Mouse (Mus musculus) forebrain, embryonic 14.5 days (tissue): ENCODE measurements around the gene Atp6ap1l. TPM values are rescaled to one million over a fixed set of nuclear protein-coding genes. Genes with fewer than 3 reads are reported as not detected.
A peak's percentile ranks its signal among the peaks of the same experiment; 100 is the strongest.
"Not testable (repeated sequence)": the region's sequence is repeated elsewhere in the genome, so short reads cannot be mapped to it uniquely, and the experiment has no call there.

Source experiments
- ATAC-seq: fragments of 200-750 bp; cut with Nextera tagmentation; 2 replicates; pipeline ENCODE4 v1.8.0; 2017; ENCODE audit warnings: mild to moderate bottlenecking, moderate library complexity
- DNase-seq: peaks from one replicate; pipeline ENCODE4 v3.0.0-alpha.2; 2015; ENCODE audit warnings: low spot score
- H3K27ac ChIP-seq: fragments of 300-500 bp; sonication (generic); 2 replicates; pipeline ENCODE4 v1.5.1; 2014; ENCODE audit warnings: low read depth, mild to moderate bottlenecking, control low read depth, low read length, moderate library complexity
- H3K27me3 ChIP-seq: fragments of 300-500 bp; sonication (generic); replicated peaks from 2 replicates; pipeline ENCODE4 v1.6.1; 2014; ENCODE audit warnings: low read length, control low read depth, mixed read lengths; ENCODE audit not compliant: control insufficient read depth, insufficient read depth
- H3K36me3 ChIP-seq: fragments of 300-500 bp; sonication (generic); 2 replicates; pipeline ENCODE4 v1.6.1; 2014; ENCODE audit warnings: low read length, control low read depth; ENCODE audit not compliant: control insufficient read depth, insufficient read depth
- H3K4me1 ChIP-seq: fragments of 300-500 bp; sonication (generic); 2 replicates; pipeline ENCODE4 v1.6.1; 2014; ENCODE audit warnings: antibody characterized with exemption, low read length, control low read depth; ENCODE audit not compliant: control insufficient read depth, insufficient read depth
- H3K4me2 ChIP-seq: fragments of 300-500 bp; sonication (generic); 2 replicates; pipeline ENCODE4 v1.6.1; 2014; ENCODE audit warnings: mild to moderate bottlenecking, control low read depth, low read length
- H3K4me3 ChIP-seq: fragments of 300-500 bp; sonication (generic); 2 replicates; pipeline ENCODE4 v1.5.1; 2014; ENCODE audit warnings: low read depth, low read length, control low read depth
- H3K9ac ChIP-seq: fragments of 300-500 bp; sonication (generic); 2 replicates; pipeline ENCODE4 v1.6.1; 2014; ENCODE audit warnings: mild to moderate bottlenecking, low read length, control low read depth, moderate library complexity
- H3K9me3 ChIP-seq: fragments of 300-500 bp; sonication (generic); replicated peaks from 2 replicates; pipeline ENCODE4 v1.6.1; 2016; ENCODE audit warnings: low read length, control low read depth, mixed read lengths; ENCODE audit not compliant: control insufficient read depth
- WGBS: fragments of 180-500 bp; shearing (Covaris S2); extraction: QIAGEN DNeasy Blood & Tissue Kit; methylation state at CpG from one replicate; pipeline ENCODE4 v1.1.7; 2014; 5-methylcytosine and 5-hydroxymethylcytosine counted together
- polyA plus RNA-seq: library from polyadenylated mRNA; unstranded; fragments of >200 nt; fragmentation: Nextera tagmentation; extraction: Ambion mirVana; gene quantifications from 2 replicates; pipeline ENCODE4 v1.2.1, GENCODE M21; 2014

The Atp6ap1l gene
- polyA plus RNA-seq = 3.9 and 4.5 TPM in 2 replicates

DNA sequence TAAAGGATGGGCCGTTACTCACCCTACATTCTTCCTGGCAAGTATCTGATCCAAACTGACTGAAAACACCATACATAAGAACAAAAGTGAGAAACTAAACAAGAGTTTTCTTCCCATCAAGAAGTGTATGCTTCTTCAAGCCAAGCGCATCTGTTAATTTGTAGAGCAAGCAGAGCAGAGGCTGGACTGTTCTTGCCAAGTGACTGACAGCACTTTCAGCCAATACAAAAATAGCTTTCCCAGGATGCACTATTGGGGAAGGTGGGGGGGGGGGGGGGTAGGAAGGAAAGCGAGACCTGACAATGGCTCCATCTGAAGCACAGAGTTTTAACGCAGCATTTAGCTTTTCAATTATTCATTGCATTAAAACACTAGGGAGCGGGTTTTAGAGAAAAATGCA lies at the start of gene Atp6ap1l:
Gene Atp6ap1l, minus strand, starts transcription at position 180 of the 400 bp plus-strand sequence.
- Histone ChIP-seq H3K4me1 (no peaks in the 10 kb centered on the region), H3K27me3 (no peaks in the 10 kb centered on the region), H3K4me2 (no peak within 1 kb of the TSS), H3K4me3 (no peak within 1 kb of the TSS), H3K9ac (no peak within 1 kb of the TSS), H3K36me3 (no peaks in the 10 kb centered on the region), H3K27ac (no peak within 1 kb of the TSS), H3K9me3 (no peaks in the 10 kb centered on the region)
- WGBS = 85% methylated on average over 5 of the region's 5 CpGs
- peak; percentile 24 for DNase-seq
- ATAC-seq = no peak

GRCm38 (mm10) chr13:90939600-90939999 lies 34.4 kb upstream of the Atp6ap1l start:
- DNase-seq (no peak), ATAC-seq (no peak)
- WGBS = 69% methylated on average over 5 of the region's 5 CpGs

DNA sequence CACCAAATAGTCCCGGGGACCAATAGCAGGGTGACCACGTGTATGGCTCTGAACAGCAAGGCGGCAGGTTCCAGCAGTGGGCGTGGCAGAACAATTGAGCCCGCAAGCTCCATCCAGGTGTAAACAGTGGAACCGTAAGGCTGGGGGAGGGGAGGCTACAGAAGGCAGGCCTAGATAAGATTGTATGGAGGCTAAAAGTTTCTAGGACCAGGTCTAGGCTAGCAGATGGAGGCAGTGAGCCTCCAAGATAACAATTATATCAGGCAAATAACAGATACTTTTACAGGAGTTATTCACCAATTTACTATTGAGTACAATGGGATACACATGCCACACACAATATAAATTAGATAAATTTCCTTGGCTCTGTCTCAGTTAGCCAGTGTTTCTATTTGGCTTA lies 34.0 kb upstream of the Atp6ap1l start:
- H3K9me3 ChIP-seq = no peaks in the 10 kb centered on the region
- H3K4me3 ChIP-seq = no peak overlapping the region
- H3K27ac ChIP-seq = no peak overlapping the region
- H3K9ac ChIP-seq = no peak overlapping the region
- WGBS = 59% methylated on average over 6 of the region's 6 CpGs
- ATAC-seq (no peak), DNase-seq (no peak)
- H3K4me1 ChIP-seq = no peaks in the 10 kb centered on the region
- no peaks in the 10 kb centered on the region for H3K36me3 ChIP-seq
- no peaks in the 10 kb centered on the region for H3K27me3 ChIP-seq
- H3K4me2 ChIP-seq = no peak overlapping the region

More at GRCm38 (mm10) chr13:90939600-90939999, 34.4 kb upstream of the Atp6ap1l start:
- Histone ChIP-seq H3K4me1 (no peaks in the 10 kb centered on the region), H3K9ac (no peak overlapping the region), H3K4me2 (no peak overlapping the region), H3K9me3 (no peaks in the 10 kb centered on the region), H3K27me3 (no peaks in the 10 kb centered on the region), H3K27ac (no peak overlapping the region), H3K4me3 (no peak overlapping the region), H3K36me3 (no peaks in the 10 kb centered on the region)

DNA sequence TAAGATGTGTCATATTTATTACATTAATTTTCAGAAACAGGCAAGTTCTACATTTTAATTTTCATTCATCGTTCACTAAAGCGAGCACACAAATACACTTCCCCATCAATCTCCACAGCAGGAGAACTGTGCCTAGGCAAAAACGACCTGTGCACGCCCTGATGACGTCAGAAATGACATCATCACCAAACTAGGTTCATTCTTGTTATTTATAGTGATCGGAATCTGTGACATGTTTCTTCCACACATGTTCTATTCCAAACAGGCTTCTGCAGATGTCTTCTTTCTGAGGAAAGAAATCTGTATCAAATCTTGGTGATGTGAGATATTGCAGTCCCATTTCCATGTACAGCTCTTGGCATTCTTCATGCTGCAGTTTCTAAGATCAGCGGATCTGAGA lies 30.7 kb upstream of the Atp6ap1l start:
- no peaks in the 10 kb centered on the region for H3K4me1 ChIP-seq
- H3K27me3 ChIP-seq = no peaks in the 10 kb centered on the region
- no peak overlapping the region for H3K9ac ChIP-seq
- no peak overlapping the region for H3K4me3 ChIP-seq
- H3K27ac ChIP-seq = no peak overlapping the region
- WGBS = 88% methylated on average over 7 of the region's 7 CpGs
- DNase-seq (no peak), ATAC-seq (no peak)
- H3K9me3 ChIP-seq = no peaks in the 10 kb centered on the region
- H3K4me2 ChIP-seq = no peak overlapping the region
- no peaks in the 10 kb centered on the region for H3K36me3 ChIP-seq

DNA sequence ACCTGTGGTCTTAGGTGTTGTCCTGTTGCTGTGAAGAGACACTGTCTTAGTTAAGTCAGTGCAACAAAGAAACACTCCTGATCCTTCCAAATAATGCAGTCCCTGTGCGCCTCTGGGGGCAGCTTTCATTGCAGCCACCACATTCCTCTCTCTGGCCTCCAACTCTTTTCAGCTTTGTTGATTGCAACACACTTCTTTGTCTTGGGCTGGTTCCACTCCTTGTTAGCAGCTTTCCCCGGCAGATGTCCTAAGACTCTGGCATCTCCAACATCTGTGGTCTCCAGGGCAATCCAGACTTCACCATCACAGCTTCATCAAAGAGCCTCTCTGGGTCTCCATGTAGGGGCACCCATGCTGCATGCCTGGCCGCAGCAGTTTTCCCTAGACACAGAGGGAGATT lies 28.1 kb upstream of the Atp6ap1l start:
- Histone ChIP-seq H3K9ac (no peak overlapping the region), H3K4me1 (no peaks in the 10 kb centered on the region), H3K27me3 (no peaks in the 10 kb centered on the region), H3K36me3 (no peaks in the 10 kb centered on the region), H3K4me2 (no peak overlapping the region), H3K27ac (no peak overlapping the region), H3K9me3 (no peaks in the 10 kb centered on the region), H3K4me3 (no peak overlapping the region)
- DNase-seq (no peak), ATAC-seq (no peak)
- WGBS = 51% methylated on average over 3 of the region's 3 CpGs

DNA sequence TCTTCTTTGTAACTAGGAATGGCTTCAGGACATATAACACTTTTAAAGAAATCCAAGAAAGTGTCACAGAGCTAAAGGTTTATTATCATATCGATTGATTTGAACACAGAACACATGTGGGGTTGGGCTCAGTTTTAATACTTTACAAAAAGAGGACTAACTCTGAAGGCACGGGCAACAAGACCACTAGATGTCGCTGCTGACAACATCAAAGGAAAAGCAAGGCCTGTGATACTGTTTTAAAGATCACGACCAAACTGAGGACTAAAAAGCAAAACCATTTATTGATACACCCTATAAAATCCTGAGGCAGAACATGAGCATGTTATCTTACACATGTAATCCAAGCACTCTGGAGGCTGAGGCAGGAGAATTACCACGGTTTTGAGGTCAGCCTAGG lies 24.7 kb upstream of the Atp6ap1l start:
- Histone ChIP-seq H3K9me3 (no peaks in the 10 kb centered on the region), H3K4me3 (no peak overlapping the region), H3K4me2 (no peak overlapping the region), H3K27ac (no peak overlapping the region), H3K9ac (no peak overlapping the region), H3K4me1 (no peaks in the 10 kb centered on the region), H3K27me3 (no peaks in the 10 kb centered on the region), H3K36me3 (peaks cover 30% of the 10 kb centered on the region)
- WGBS = 21% methylated on average over 5 of the region's 5 CpGs
- peak; percentile 59 for ATAC-seq
- peak; percentile 87 for DNase-seq

GRCm38 (mm10) chr13:90928266-90928665 lies 23.1 kb upstream of the Atp6ap1l start:
- not testable (repeated sequence) for H3K27ac ChIP-seq, H3K4me2 ChIP-seq, H3K4me3 ChIP-seq, DNase-seq, ATAC-seq, H3K4me1 ChIP-seq, H3K9me3 ChIP-seq, H3K27me3 ChIP-seq, H3K9ac ChIP-seq
- H3K36me3 ChIP-seq = peaks cover 33% of the 10 kb centered on the region
- WGBS = 91% methylated on average over 9 of the region's 10 CpGs

- H3K27me3 ChIP-seq = no peaks in the 10 kb centered on the region
- H3K4me1 ChIP-seq = peaks cover 4% of the 10 kb centered on the region; the same call in 1 of the 2 replicates
- no peak overlapping the region for H3K27ac ChIP-seq
- ATAC-seq = no peak
- H3K36me3 ChIP-seq = peaks cover 33% of the 10 kb centered on the region
- WGBS = 75% methylated on average over 5 of the region's 5 CpGs
- H3K9me3 ChIP-seq = no peaks in the 10 kb centered on the region
- no peak for DNase-seq
- no peak overlapping the region for H3K9ac ChIP-seq
- no peak overlapping the region for H3K4me3 ChIP-seq
- no peak overlapping the region for H3K4me2 ChIP-seq
Measured at GRCm38 (mm10) chr13:90926938-90927633, 21.9 kb upstream of the Atp6ap1l start.

DNA sequence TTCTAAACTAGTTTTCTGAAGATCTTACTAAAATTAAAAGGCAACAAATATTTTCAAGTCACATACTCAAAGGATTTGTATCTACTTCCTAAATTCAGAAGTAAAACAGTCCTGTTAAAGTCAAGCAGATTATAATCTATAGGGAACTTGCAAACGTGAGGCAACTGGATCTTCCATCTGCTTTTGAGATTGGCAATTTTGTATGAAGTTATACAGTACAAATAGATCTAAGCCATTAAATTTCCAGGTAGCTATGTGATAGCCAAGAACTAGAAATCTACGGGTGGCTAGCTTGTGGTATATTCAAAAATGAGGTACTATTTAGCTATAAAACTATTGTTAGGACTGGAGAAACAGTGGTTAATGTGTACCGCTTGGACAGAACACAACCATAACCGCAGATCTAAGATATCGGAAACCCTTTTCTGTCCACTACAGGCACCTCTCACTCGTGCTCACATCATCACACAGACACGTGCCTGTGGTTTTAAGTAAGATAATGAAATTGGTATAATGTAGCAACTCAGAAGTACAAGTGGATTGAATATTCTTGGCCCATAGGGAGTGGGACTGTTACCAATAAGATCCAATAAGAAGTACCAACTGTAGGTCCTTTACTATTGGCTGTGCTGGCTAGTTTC lies 21.1 kb upstream of the Atp6ap1l start:
- Histone ChIP-seq H3K4me2 (no peak overlapping the region), H3K27ac (no peak overlapping the region), H3K9ac (no peak overlapping the region), H3K4me1 (peaks cover 4% of the 10 kb centered on the region; the same call in 1 of the 2 replicates), H3K9me3 (no peaks in the 10 kb centered on the region), H3K27me3 (no peaks in the 10 kb centered on the region), H3K36me3 (peaks cover 33% of the 10 kb centered on the region), H3K4me3 (no peak overlapping the region)
- no peak for DNase-seq
- 86% methylated on average over 7 of the region's 7 CpGs for WGBS
- no peak for ATAC-seq
